Mouse (Mus musculus): ENCODE measurements around the gene Hdhd5. TPM values are rescaled to one million over a fixed set of nuclear protein-coding genes. Genes with fewer than 3 reads are reported as not detected.
A peak's percentile ranks its signal among the peaks of the same experiment; 100 is the strongest.

The Hdhd5 gene
- total and polyA plus RNA-seq, 2 experiments from 2014 or later: 11.3 to 26.6 TPM

- Histone ChIP-seq H3K27ac (ENCODE audit: low read depth) (peak overlapping the region; percentile 13; the same call in 1 of the 2 replicates), H3K4me2 (ENCODE audit: low read depth, low read length) (no peak overlapping the region), H3K27me3 (ENCODE audit: control insufficient read depth, insufficient read depth, low read length) (no peaks in the 10 kb centered on the region), H3K4me3 (ENCODE audit: low read depth, low read length) (no peak overlapping the region), H3K36me3 (replicated peaks; ENCODE audit: control insufficient read depth, insufficient read depth, low read length) (no peaks in the 10 kb centered on the region), H3K4me1 (ENCODE audit: control insufficient read depth, insufficient read depth) (peaks cover 7% of the 10 kb centered on the region), H3K9me3 (replicated peaks; ENCODE audit: control insufficient read depth, low read length) (no peaks in the 10 kb centered on the region), H3K9ac (replicated peaks; ENCODE audit: low read depth, low read length) (no peak overlapping the region)
- ATAC-seq (ENCODE audit: insufficient read depth, low read depth): no peak
- TF ChIP-seq CTCF (IDR thresholded peaks at IDR 0.05; ENCODE audit: low read depth) (no peak), EP300 (IDR thresholded peaks at IDR 0.05; ENCODE audit: low read depth) (no peak)
- no peak for DNase-seq (ENCODE audit: low spot score)
- 64% methylated on average over 4 of the region's 4 CpGs for WGBS
Observed at GRCm38 (mm10) chr6:120529123-120529522, 2.0 kb downstream of the Hdhd5 start.

- TF ChIP-seq CTCF (IDR thresholded peaks at IDR 0.05; ENCODE audit: low read depth) (no peak), EP300 (IDR thresholded peaks at IDR 0.05; ENCODE audit: low read depth) (no peak)
- no peak overlapping the region for H3K4me2 ChIP-seq (ENCODE audit: low read depth, low read length)
- H3K27ac ChIP-seq (ENCODE audit: low read depth): no peak overlapping the region
- ATAC-seq (ENCODE audit: insufficient read depth, low read depth) (no peak), DNase-seq (ENCODE audit: low spot score) (no peak)
- no peaks in the 10 kb centered on the region for H3K4me1 ChIP-seq (ENCODE audit: control insufficient read depth, insufficient read depth)
- no peak overlapping the region for H3K4me3 ChIP-seq (ENCODE audit: low read depth, low read length)
- peaks cover 28% of the 10 kb centered on the region for H3K36me3 ChIP-seq (replicated peaks; ENCODE audit: control insufficient read depth, insufficient read depth, low read length)
- H3K27me3 ChIP-seq (ENCODE audit: control insufficient read depth, insufficient read depth, low read length): no peaks in the 10 kb centered on the region
- H3K9me3 ChIP-seq (replicated peaks; ENCODE audit: control insufficient read depth, low read length): no peaks in the 10 kb centered on the region
- no peak overlapping the region for H3K9ac ChIP-seq (replicated peaks; ENCODE audit: low read depth, low read length)
- WGBS: 87% methylated on average over 5 of the region's 5 CpGs
Observed at GRCm38 (mm10) chr6:120524796-120525195, 6.3 kb downstream of the Hdhd5 start.

- H3K27me3 ChIP-seq (ENCODE audit: control insufficient read depth, insufficient read depth, low read length): no peaks in the 10 kb centered on the region
- H3K9me3 ChIP-seq (replicated peaks; ENCODE audit: control insufficient read depth, low read length): no peaks in the 10 kb centered on the region
- H3K4me2 ChIP-seq (ENCODE audit: low read depth, low read length): no peak overlapping the region
- no peak for DNase-seq (ENCODE audit: low spot score)
- no peak for TF ChIP-seq EP300 (IDR thresholded peaks at IDR 0.05; ENCODE audit: low read depth)
- no peak for TF ChIP-seq CTCF (IDR thresholded peaks at IDR 0.05; ENCODE audit: low read depth)
- no peak for ATAC-seq (ENCODE audit: insufficient read depth, low read depth)
- peaks cover 40% of the 10 kb centered on the region for H3K36me3 ChIP-seq (replicated peaks; ENCODE audit: control insufficient read depth, insufficient read depth, low read length)
- WGBS: 81% methylated on average over 5 of the region's 5 CpGs
- H3K4me1 ChIP-seq (ENCODE audit: control insufficient read depth, insufficient read depth): no peaks in the 10 kb centered on the region
- H3K9ac ChIP-seq (replicated peaks; ENCODE audit: low read depth, low read length): no peak overlapping the region
- no peak overlapping the region for H3K27ac ChIP-seq (ENCODE audit: low read depth)
- no peak overlapping the region for H3K4me3 ChIP-seq (ENCODE audit: low read depth, low read length)
Observed at GRCm38 (mm10) chr6:120519647-120520046, 11.5 kb downstream of the Hdhd5 start.

- H3K27ac ChIP-seq (ENCODE audit: low read depth): no peak overlapping the region
- H3K9me3 ChIP-seq (replicated peaks; ENCODE audit: control insufficient read depth, low read length): no peaks in the 10 kb centered on the region
- no peak for DNase-seq (ENCODE audit: low spot score)
- H3K4me1 ChIP-seq (ENCODE audit: control insufficient read depth, insufficient read depth): no peaks in the 10 kb centered on the region
- H3K4me2 ChIP-seq (ENCODE audit: low read depth, low read length): no peak overlapping the region
- H3K36me3 ChIP-seq (replicated peaks; ENCODE audit: control insufficient read depth, insufficient read depth, low read length): peaks cover 51% of the 10 kb centered on the region
- 86% methylated on average over 5 of the region's 5 CpGs for WGBS
- no peak overlapping the region for H3K4me3 ChIP-seq (ENCODE audit: low read depth, low read length)
- H3K9ac ChIP-seq (replicated peaks; ENCODE audit: low read depth, low read length): no peak overlapping the region
- no peak for ATAC-seq (ENCODE audit: insufficient read depth, low read depth)
- TF ChIP-seq CTCF (IDR thresholded peaks at IDR 0.05; ENCODE audit: low read depth) (no peak), EP300 (IDR thresholded peaks at IDR 0.05; ENCODE audit: low read depth) (no peak)
- no peaks in the 10 kb centered on the region for H3K27me3 ChIP-seq (ENCODE audit: control insufficient read depth, insufficient read depth, low read length)
Observed at GRCm38 (mm10) chr6:120517311-120517710, 13.8 kb downstream of the Hdhd5 start.

GRCm38 (mm10) chr6:120516879-120517278, 14.2 kb downstream of the Hdhd5 start:
- 78% methylated on average over 6 of the region's 6 CpGs for WGBS
- ATAC-seq (ENCODE audit: insufficient read depth, low read depth) (no peak), DNase-seq (ENCODE audit: low spot score) (no peak)
- Histone ChIP-seq H3K36me3 (replicated peaks; ENCODE audit: control insufficient read depth, insufficient read depth, low read length) (peaks cover 50% of the 10 kb centered on the region), H3K27me3 (ENCODE audit: control insufficient read depth, insufficient read depth, low read length) (no peaks in the 10 kb centered on the region), H3K9me3 (replicated peaks; ENCODE audit: control insufficient read depth, low read length) (no peaks in the 10 kb centered on the region), H3K4me1 (ENCODE audit: control insufficient read depth, insufficient read depth) (no peaks in the 10 kb centered on the region), H3K4me2 (ENCODE audit: low read depth, low read length) (no peak overlapping the region), H3K27ac (ENCODE audit: low read depth) (no peak overlapping the region), H3K9ac (replicated peaks; ENCODE audit: low read depth, low read length) (no peak overlapping the region), H3K4me3 (ENCODE audit: low read depth, low read length) (no peak overlapping the region)
- TF ChIP-seq CTCF (IDR thresholded peaks at IDR 0.05; ENCODE audit: low read depth) (no peak), EP300 (IDR thresholded peaks at IDR 0.05; ENCODE audit: low read depth) (no peak)

GRCm38 (mm10) chr6:120516422-120516821, 14.7 kb downstream of the Hdhd5 start:
- peaks cover 46% of the 10 kb centered on the region for H3K36me3 ChIP-seq (replicated peaks; ENCODE audit: control insufficient read depth, insufficient read depth, low read length)
- H3K9ac ChIP-seq (replicated peaks; ENCODE audit: low read depth, low read length): no peak overlapping the region
- DNase-seq (ENCODE audit: low spot score) (no peak), ATAC-seq (ENCODE audit: insufficient read depth, low read depth) (no peak)
- no peaks in the 10 kb centered on the region for H3K9me3 ChIP-seq (replicated peaks; ENCODE audit: control insufficient read depth, low read length)
- no peak overlapping the region for H3K27ac ChIP-seq (ENCODE audit: low read depth)
- 57% methylated on average over 4 of the region's 4 CpGs for WGBS
- H3K4me1 ChIP-seq (ENCODE audit: control insufficient read depth, insufficient read depth): no peaks in the 10 kb centered on the region
- H3K27me3 ChIP-seq (ENCODE audit: control insufficient read depth, insufficient read depth, low read length): no peaks in the 10 kb centered on the region
- no peak overlapping the region for H3K4me3 ChIP-seq (ENCODE audit: low read depth, low read length)
- no peak overlapping the region for H3K4me2 ChIP-seq (ENCODE audit: low read depth, low read length)
- TF ChIP-seq CTCF (IDR thresholded peaks at IDR 0.05; ENCODE audit: low read depth) (no peak), EP300 (IDR thresholded peaks at IDR 0.05; ENCODE audit: low read depth) (no peak)

Measured in heart, postnatal 0 days (tissue).